Mouse (Mus musculus): ENCODE measurements around the gene Miga1. TPM values are rescaled to one million over a fixed set of nuclear protein-coding genes. Genes with fewer than 3 reads are reported as not detected.

The Miga1 gene
- total RNA-seq, 1 experiment: 28.7 TPM

GRCm38 (mm10) chr3:152250487-152250886 is 89.7 kb downstream of the Miga1 start:
- TF ChIP-seq CHD2 (IDR thresholded peaks at IDR 0.05; ENCODE audit: low read depth, low read length): no peak
- TF ChIP-seq ZC3H11A (IDR thresholded peaks at IDR 0.05; ENCODE audit: borderline replicate concordance, low read depth, low read length): no peak
- no peak for TF ChIP-seq ZNF384 (IDR thresholded peaks at IDR 0.05; ENCODE audit: low read depth, low read length)
- TF ChIP-seq MAFK (IDR thresholded peaks at IDR 0.05; ENCODE audit: insufficient read depth, low read depth, low read length): no peak
- TF ChIP-seq HCFC1 (IDR thresholded peaks at IDR 0.05; ENCODE audit: borderline replicate concordance, insufficient read depth, low read length): no peak
- in situ Hi-C loops (cut with MboI; ENCODE audit: low sequenced_read_pairs in 2 of 2, unreplicated experiment in 2 of 2): no loop called here
- Histone ChIP-seq H3K36me3 (ENCODE audit: control insufficient read depth, insufficient read depth, low read length, poor library complexity, severe bottlenecking) (no peaks in the 10 kb centered on the region), H3K4me1 (ENCODE audit: control insufficient read depth in 2 of 2, insufficient read depth in 2 of 2, low read length in 2 of 2, poor library complexity in 1 of 2) (no peaks in the 10 kb centered on the region), H3K9me3 (ENCODE audit: control insufficient read depth, insufficient read depth, low read depth, low read length) (no peaks in the 10 kb centered on the region), H3K27ac (ENCODE audit: insufficient read depth, low read depth, low read length, poor library complexity, severe bottlenecking) (no peak overlapping the region), H3K4me3 (ENCODE audit: insufficient read depth in 1 of 2, low read depth in 1 of 2, low read length in 2 of 2, poor library complexity in 1 of 2, severe bottlenecking in 1 of 2) (no peak overlapping the region), H3K9ac (ENCODE audit: insufficient read depth, low read depth, low read length, poor library complexity, severe bottlenecking) (no peak overlapping the region)
- DNase-seq (ENCODE audit: low read depth, low spot score): no peak

GRCm38 (mm10) chr3:152247708-152248107 is 92.5 kb downstream of the Miga1 start:
- Histone ChIP-seq H3K4me1 (ENCODE audit: control insufficient read depth in 2 of 2, insufficient read depth in 2 of 2, low read length in 2 of 2, poor library complexity in 1 of 2) (no peaks in the 10 kb centered on the region), H3K36me3 (ENCODE audit: control insufficient read depth, insufficient read depth, low read length, poor library complexity, severe bottlenecking) (no peaks in the 10 kb centered on the region), H3K9ac (ENCODE audit: insufficient read depth, low read depth, low read length, poor library complexity, severe bottlenecking) (no peak overlapping the region), H3K27ac (ENCODE audit: insufficient read depth, low read depth, low read length, poor library complexity, severe bottlenecking) (no peak overlapping the region), H3K9me3 (ENCODE audit: control insufficient read depth, insufficient read depth, low read depth, low read length) (no peaks in the 10 kb centered on the region), H3K4me3 (ENCODE audit: insufficient read depth in 1 of 2, low read depth in 1 of 2, low read length in 2 of 2, poor library complexity in 1 of 2, severe bottlenecking in 1 of 2) (no peak overlapping the region)
- TF ChIP-seq ZNF384 (IDR thresholded peaks at IDR 0.05; ENCODE audit: low read depth, low read length) (no peak), CHD2 (IDR thresholded peaks at IDR 0.05; ENCODE audit: low read depth, low read length) (no peak), MAFK (IDR thresholded peaks at IDR 0.05; ENCODE audit: insufficient read depth, low read depth, low read length) (no peak), HCFC1 (IDR thresholded peaks at IDR 0.05; ENCODE audit: borderline replicate concordance, insufficient read depth, low read length) (no peak), ZC3H11A (IDR thresholded peaks at IDR 0.05; ENCODE audit: borderline replicate concordance, low read depth, low read length) (no peak)
- in situ Hi-C loops (cut with MboI; ENCODE audit: low sequenced_read_pairs in 2 of 2, unreplicated experiment in 2 of 2): no loop called here
- no peak for DNase-seq (ENCODE audit: low read depth, low spot score)

- no peaks in the 10 kb centered on the region for H3K9me3 ChIP-seq (ENCODE audit: control insufficient read depth, insufficient read depth, low read depth, low read length)
- no peak overlapping the region for H3K9ac ChIP-seq (ENCODE audit: insufficient read depth, low read depth, low read length, poor library complexity, severe bottlenecking)
- H3K4me3 ChIP-seq (ENCODE audit: insufficient read depth in 1 of 2, low read depth in 1 of 2, low read length in 2 of 2, poor library complexity in 1 of 2, severe bottlenecking in 1 of 2): no peak overlapping the region
- H3K4me1 ChIP-seq (ENCODE audit: control insufficient read depth in 2 of 2, insufficient read depth in 2 of 2, low read length in 2 of 2, poor library complexity in 1 of 2): no peaks in the 10 kb centered on the region
- no peaks in the 10 kb centered on the region for H3K36me3 ChIP-seq (ENCODE audit: control insufficient read depth, insufficient read depth, low read length, poor library complexity, severe bottlenecking)
- no peak overlapping the region for H3K27ac ChIP-seq (ENCODE audit: insufficient read depth, low read depth, low read length, poor library complexity, severe bottlenecking)
- no peak for DNase-seq (ENCODE audit: low read depth, low spot score)
- in situ Hi-C loops (cut with MboI; ENCODE audit: low sequenced_read_pairs in 2 of 2, unreplicated experiment in 2 of 2): no loop called here
- no peak for TF ChIP-seq MAFK (IDR thresholded peaks at IDR 0.05; ENCODE audit: insufficient read depth, low read depth, low read length)
- TF ChIP-seq ZNF384 (IDR thresholded peaks at IDR 0.05; ENCODE audit: low read depth, low read length): no peak
- no peak for TF ChIP-seq CHD2 (IDR thresholded peaks at IDR 0.05; ENCODE audit: low read depth, low read length)
- no peak for TF ChIP-seq ZC3H11A (IDR thresholded peaks at IDR 0.05; ENCODE audit: borderline replicate concordance, low read depth, low read length)
- TF ChIP-seq HCFC1 (IDR thresholded peaks at IDR 0.05; ENCODE audit: borderline replicate concordance, insufficient read depth, low read length): no peak
These were observed 94.8 kb downstream of the Miga1 start for GRCm38 (mm10) chr3:152245273-152245910.

- TF ChIP-seq MAFK (IDR thresholded peaks at IDR 0.05; ENCODE audit: insufficient read depth, low read depth, low read length): no peak
- TF ChIP-seq ZC3H11A (IDR thresholded peaks at IDR 0.05; ENCODE audit: borderline replicate concordance, low read depth, low read length): no peak
- no peak for DNase-seq (ENCODE audit: low read depth, low spot score)
- H3K36me3 ChIP-seq (ENCODE audit: control insufficient read depth, insufficient read depth, low read length, poor library complexity, severe bottlenecking): no peaks in the 10 kb centered on the region
- no peaks in the 10 kb centered on the region for H3K9me3 ChIP-seq (ENCODE audit: control insufficient read depth, insufficient read depth, low read depth, low read length)
- in situ Hi-C loops (cut with MboI; ENCODE audit: low sequenced_read_pairs in 2 of 2, unreplicated experiment in 2 of 2): no loop called here
- H3K9ac ChIP-seq (ENCODE audit: insufficient read depth, low read depth, low read length, poor library complexity, severe bottlenecking): no peak overlapping the region
- H3K4me1 ChIP-seq (ENCODE audit: control insufficient read depth in 2 of 2, insufficient read depth in 2 of 2, low read length in 2 of 2, poor library complexity in 1 of 2): no peaks in the 10 kb centered on the region
- no peak overlapping the region for H3K27ac ChIP-seq (ENCODE audit: insufficient read depth, low read depth, low read length, poor library complexity, severe bottlenecking)
- H3K4me3 ChIP-seq (ENCODE audit: insufficient read depth in 1 of 2, low read depth in 1 of 2, low read length in 2 of 2, poor library complexity in 1 of 2, severe bottlenecking in 1 of 2): no peak overlapping the region
These were observed 96.9 kb downstream of the Miga1 start for GRCm38 (mm10) chr3:152243304-152243703.

- H3K9me3 ChIP-seq (ENCODE audit: control insufficient read depth, insufficient read depth, low read depth, low read length): no peaks in the 10 kb centered on the region
These were observed 99.1 kb downstream of the Miga1 start for GRCm38 (mm10) chr3:152241098-152241497.

More at GRCm38 (mm10) chr3:152241098-152241497, 99.1 kb downstream of the Miga1 start:
- Histone ChIP-seq H3K4me3 (ENCODE audit: insufficient read depth in 1 of 2, low read depth in 1 of 2, low read length in 2 of 2, poor library complexity in 1 of 2, severe bottlenecking in 1 of 2) (no peak overlapping the region), H3K36me3 (ENCODE audit: control insufficient read depth, insufficient read depth, low read length, poor library complexity, severe bottlenecking) (no peaks in the 10 kb centered on the region; the same call in 1 of the 2 replicates), H3K27ac (ENCODE audit: insufficient read depth, low read depth, low read length, poor library complexity, severe bottlenecking) (no peak overlapping the region), H3K4me1 (ENCODE audit: control insufficient read depth in 2 of 2, insufficient read depth in 2 of 2, low read length in 2 of 2, poor library complexity in 1 of 2) (no peaks in the 10 kb centered on the region), H3K9ac (ENCODE audit: insufficient read depth, low read depth, low read length, poor library complexity, severe bottlenecking) (no peak overlapping the region)
- in situ Hi-C loops (cut with MboI; ENCODE audit: low sequenced_read_pairs in 2 of 2, unreplicated experiment in 2 of 2): no loop called here
- TF ChIP-seq ZNF384 (IDR thresholded peaks at IDR 0.05; ENCODE audit: low read depth, low read length) (no peak), MAFK (IDR thresholded peaks at IDR 0.05; ENCODE audit: insufficient read depth, low read depth, low read length) (no peak), CHD2 (IDR thresholded peaks at IDR 0.05; ENCODE audit: low read depth, low read length) (no peak), ZC3H11A (IDR thresholded peaks at IDR 0.05; ENCODE audit: borderline replicate concordance, low read depth, low read length) (no peak), HCFC1 (IDR thresholded peaks at IDR 0.05; ENCODE audit: borderline replicate concordance, insufficient read depth, low read length) (no peak)
- DNase-seq (ENCODE audit: low read depth, low spot score): no peak

All from ES-E14 (cell line).